Mouse (Mus musculus): ENCODE results near the gene Xrcc1.
"Not testable (repeated sequence)": the region's sequence is repeated elsewhere in the genome, so short reads cannot be mapped to it uniquely, and the experiment has no call there.

Gene Xrcc1

GRCm38 (mm10) chr7:24546068-24546614, at the start of gene Xrcc1, which contains the start of gene Pinlyp:
Gene Xrcc1 (plus strand): TSS chr7:24546289.
Gene Pinlyp (minus strand): TSS chr7:24546118.
- in situ Hi-C loops (cut with MboI, MseI), result no loop called here

- in situ Hi-C loops (cut with MboI, MseI), result no loop called here
Measured at GRCm38 (mm10) chr7:24499856-24500577, 46.1 kb upstream of the Xrcc1 start.

GRCm38 (mm10) chr7:24500929-24501328, 45.2 kb upstream of the Xrcc1 start:
- in situ Hi-C loops (cut with MboI, MseI), result no loop called here

GRCm38 (mm10) chr7:24501492-24501891, 44.6 kb upstream of the Xrcc1 start:
- in situ Hi-C loops (cut with MboI, MseI), result no loop called here

- in situ Hi-C loops (cut with MboI, MseI), result no loop called here
Measured at GRCm38 (mm10) chr7:24504004-24504403, 42.1 kb upstream of the Xrcc1 start.

- in situ Hi-C loops (cut with MboI, MseI), result no loop called here
Measured at GRCm38 (mm10) chr7:24504868-24505267, 41.2 kb upstream of the Xrcc1 start.

- in situ Hi-C loops (cut with MboI, MseI), result no loop called here
Measured at GRCm38 (mm10) chr7:24505447-24506064, 40.5 kb upstream of the Xrcc1 start.

GRCm38 (mm10) chr7:24506065-24506459, 40.0 kb upstream of the Xrcc1 start:
- in situ Hi-C loops (cut with MboI, MseI), result no loop called here

- in situ Hi-C loops (cut with MboI, MseI), result no loop called here
Measured at GRCm38 (mm10) chr7:24506476-24506837, 39.6 kb upstream of the Xrcc1 start.

- in situ Hi-C loops (cut with MboI, MseI), result no loop called here
Measured at GRCm38 (mm10) chr7:24506838-24507725, 39.0 kb upstream of the Xrcc1 start, which contains the start of gene Zfp428. Gene Zfp428 (plus strand): TSS chr7:24507006.

GRCm38 (mm10) chr7:24507726-24508114, 38.4 kb upstream of the Xrcc1 start:
- in situ Hi-C loops (cut with MboI, MseI), result no loop called here

- in situ Hi-C loops (cut with MboI, MseI), result no loop called here
Measured at GRCm38 (mm10) chr7:24512355-24512754, 33.7 kb upstream of the Xrcc1 start, which contains the start of gene AC161166.1. Gene AC161166.1 (minus strand): TSS chr7:24512455.

GRCm38 (mm10) chr7:24516319-24516718, 29.8 kb upstream of the Xrcc1 start:
- in situ Hi-C loops (cut with MboI, MseI), result not testable (repeated sequence)

GRCm38 (mm10) chr7:24517077-24517476, 29.0 kb upstream of the Xrcc1 start:
- in situ Hi-C loops (cut with MboI, MseI), result no loop called here

- in situ Hi-C loops (cut with MboI, MseI), result no loop called here
Measured at GRCm38 (mm10) chr7:24517654-24518053, 28.4 kb upstream of the Xrcc1 start.

GRCm38 (mm10) chr7:24519130-24519529, 27.0 kb upstream of the Xrcc1 start:
- in situ Hi-C loops (cut with MboI, MseI), result no loop called here

GRCm38 (mm10) chr7:24520054-24520453, 26.0 kb upstream of the Xrcc1 start:
- in situ Hi-C loops (cut with MboI, MseI), result not testable (repeated sequence)

GRCm38 (mm10) chr7:24522805-24523204, 23.3 kb upstream of the Xrcc1 start:
- in situ Hi-C loops (cut with MboI, MseI), result no loop called here

GRCm38 (mm10) chr7:24523723-24524122, 22.4 kb upstream of the Xrcc1 start:
- in situ Hi-C loops (cut with MboI, MseI), result no loop called here

GRCm38 (mm10) chr7:24524978-24525377, 21.1 kb upstream of the Xrcc1 start:
- in situ Hi-C loops (cut with MboI, MseI), result no loop called here

- in situ Hi-C loops (cut with MboI, MseI), result no loop called here
Measured at GRCm38 (mm10) chr7:24525686-24526420, 20.2 kb upstream of the Xrcc1 start.
